Mouse (Mus musculus) embryonic fibroblast, embryonic 13.5 days (primary cell): Measurements from ENCODE around the gene Sdad1.

ENCODE experiments used
- CTCF ChIP-seq: IDR thresholded peaks from 2 replicates; pipeline ENCODE4 v1.5.1; 2011; ENCODE audit warnings: mild to moderate bottlenecking, control low read depth, low read length, moderate library complexity, borderline replicate concordance; ENCODE audit not compliant: insufficient read depth
- POLR2A ChIP-seq: IDR thresholded peaks from 2 replicates; pipeline ENCODE4 v1.6.1; 2011; ENCODE audit warnings: low read depth, mild to moderate bottlenecking, control low read depth, low read length, moderate library complexity

DNA sequence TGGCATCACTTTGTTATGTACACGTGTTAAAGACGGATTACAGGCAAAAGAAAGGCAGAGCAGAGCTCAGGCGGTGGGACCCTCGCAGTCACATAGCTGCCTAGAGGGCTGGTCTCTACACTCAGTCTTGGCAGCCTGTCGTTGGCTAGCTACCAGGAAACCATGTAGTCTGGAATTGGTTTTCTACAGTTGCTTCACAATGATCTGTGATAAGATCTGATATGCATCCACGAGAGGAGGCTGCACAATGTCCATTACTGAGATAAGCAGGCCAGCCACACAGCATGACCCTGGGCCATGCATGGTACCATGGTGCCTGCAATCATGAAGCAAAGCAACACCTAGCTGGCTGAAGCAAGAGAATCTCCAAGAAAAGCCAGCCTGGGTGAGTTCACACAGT, 22.4 kb downstream of the Sdad1 start:
- TF ChIP-seq CTCF = no peak
- no peak for TF ChIP-seq POLR2A
